Mouse (Mus musculus): ENCODE results near the gene Gas2l2.
A peak's percentile ranks its signal among the peaks of the same experiment; 100 is the strongest.

Gene Gas2l2

DNA sequence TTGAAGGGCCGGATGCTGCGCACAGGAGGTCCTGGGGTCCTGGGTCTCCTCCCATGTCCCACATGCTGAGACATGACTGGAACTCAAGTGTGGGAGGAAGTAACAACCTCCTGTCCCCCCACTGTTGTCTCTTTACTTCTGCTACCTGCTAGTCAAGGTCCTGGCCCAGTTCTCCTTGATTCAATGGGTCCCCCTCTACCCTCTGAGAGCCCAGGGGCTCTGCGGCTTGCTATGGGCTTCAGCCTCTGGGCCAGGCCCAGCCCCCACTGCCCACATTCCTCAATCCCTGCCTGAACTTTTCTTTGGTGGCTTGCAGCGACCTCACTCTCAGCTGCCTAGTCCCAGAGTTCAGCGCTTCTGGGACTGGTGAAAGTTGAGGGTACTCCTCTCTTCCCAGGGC, at the start of gene Gas2l2:
Gas2l2 (minus strand) TSS at position 101 of the 400 bp plus-strand sequence.
- no peak for DNase-seq (ENCODE audit: low spot score in 2 of 2)

DNA sequence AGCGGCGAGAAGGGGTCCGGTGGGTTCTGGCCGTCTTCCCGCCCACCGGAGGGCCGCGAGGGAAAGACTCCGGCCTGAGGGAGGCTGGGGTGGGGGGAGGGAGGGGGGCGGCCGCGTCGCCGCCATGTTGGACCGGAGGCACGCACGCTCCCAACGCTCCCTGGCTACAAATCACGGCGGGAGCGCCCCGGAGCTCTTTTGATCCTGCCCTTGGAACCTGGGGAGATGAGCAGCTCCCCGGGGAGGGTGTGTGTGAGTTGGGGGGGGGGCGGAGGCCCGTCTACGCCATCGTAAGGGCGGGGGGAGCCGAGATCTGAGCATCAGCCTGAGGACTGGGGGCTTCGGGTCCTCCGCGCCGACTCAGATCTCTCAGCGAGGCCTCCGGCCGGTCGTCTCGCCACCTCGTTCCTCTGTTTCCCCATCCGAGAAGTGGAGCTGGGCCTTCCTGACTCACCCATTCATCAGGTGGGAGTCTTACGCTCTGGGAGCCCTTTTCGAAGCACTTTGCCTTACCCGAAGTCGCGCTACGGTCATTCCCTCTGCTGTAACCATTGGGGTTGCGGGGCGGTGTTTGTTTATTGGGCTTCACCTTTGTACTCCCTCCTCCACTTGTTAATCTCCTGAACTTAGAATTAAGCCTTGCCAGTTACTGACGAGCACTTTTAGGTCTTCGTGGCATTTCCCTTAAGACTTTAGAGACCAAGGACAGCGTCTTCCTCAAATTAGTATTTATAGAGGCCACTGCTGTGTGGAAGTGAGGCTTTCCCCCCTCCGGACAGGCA, 44.2 kb upstream of the Gas2l2 start:
- DNase-seq (ENCODE audit: low spot score in 2 of 2): peak in 1 of 2 experiments; percentile 15

DNA sequence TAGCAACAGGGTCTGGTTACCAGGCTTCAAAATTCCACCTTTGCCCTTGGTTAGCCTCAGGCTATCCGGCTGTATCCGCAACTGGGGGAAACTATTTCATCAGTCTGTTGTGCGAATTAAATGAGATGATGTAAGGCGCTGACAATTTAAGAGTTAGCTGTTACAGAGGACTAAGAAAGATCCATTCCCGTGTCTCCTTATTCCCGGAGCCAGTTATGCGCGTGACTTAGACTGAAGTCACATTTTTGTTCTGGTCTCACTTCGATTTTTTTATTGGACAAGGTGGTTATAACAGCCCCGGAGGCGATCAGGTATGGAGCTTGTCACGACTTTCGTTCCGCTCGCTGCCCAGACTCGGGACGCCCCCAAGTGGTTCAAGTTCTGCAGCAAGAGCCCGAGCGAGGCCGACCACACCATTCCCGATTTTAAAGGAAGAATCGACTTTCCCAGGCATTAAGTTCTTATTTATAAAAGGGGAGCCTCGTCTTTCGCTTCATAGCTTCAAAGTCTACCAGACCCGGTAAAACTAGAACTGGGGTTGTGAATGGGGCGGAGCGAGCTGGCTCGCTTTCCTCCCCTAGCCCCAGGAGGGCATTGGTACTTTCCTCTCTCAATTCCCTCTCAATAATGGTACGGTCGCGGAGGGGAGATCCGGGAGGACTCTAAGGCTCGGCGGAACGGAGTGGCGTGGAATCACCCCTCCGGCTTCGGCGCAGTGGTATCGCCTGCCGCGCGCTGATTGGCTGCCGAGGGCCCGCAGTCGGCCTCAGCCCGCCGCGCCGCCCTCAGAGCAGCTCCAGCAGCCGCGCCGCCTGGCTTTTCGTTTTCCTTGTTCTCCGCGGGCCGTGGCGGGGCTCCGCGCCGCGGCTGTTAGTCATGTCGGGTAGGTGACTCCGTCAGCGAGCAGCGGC, 43.3 kb upstream of the Gas2l2 start, which contains the start of gene Taf15:
Taf15 (plus strand) TSS at position 763 of the 911 bp plus-strand sequence.
- DNase-seq (ENCODE audit: low spot score in 2 of 2): peak; percentile 96 to 98

DNA sequence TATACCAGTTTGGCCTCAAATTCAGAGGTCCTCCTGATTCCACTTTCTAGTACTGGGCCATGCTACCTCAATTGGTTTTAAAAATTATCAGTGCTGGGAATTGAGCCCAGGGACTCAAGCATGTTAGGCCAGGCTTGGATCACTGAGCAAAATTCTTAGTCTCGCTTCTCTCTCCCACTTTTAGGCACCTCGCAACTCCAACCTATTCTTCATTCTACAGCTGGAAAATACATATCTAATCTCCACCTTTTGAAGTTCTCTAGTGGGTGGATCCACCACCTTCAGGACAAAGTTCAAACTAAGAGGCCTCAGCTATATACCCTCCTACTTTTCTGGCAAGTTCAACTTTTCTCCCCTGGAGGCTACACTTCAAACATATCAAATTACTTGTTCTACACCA, 42.5 kb upstream of the Gas2l2 start:
- DNase-seq (ENCODE audit: low spot score in 2 of 2): no peak

DNA sequence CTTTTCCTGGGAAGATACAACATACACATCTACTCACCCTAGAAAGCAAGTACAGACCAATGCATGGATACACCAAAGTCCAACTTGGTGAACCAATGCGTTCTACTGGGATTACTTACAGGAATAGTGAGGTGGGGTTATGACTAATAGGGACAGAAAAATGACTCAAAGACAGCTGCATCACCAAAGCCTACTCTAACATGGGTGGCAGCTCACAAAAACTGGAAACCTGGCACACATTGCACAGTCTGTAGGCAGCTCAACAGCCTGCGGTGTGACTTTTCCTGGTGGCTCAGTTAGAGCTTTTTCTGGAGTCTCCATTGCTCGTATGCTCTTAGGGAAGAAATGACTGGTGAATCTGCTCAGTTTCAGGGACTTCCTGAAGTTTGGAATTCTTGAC, 39.5 kb upstream of the Gas2l2 start:
- DNase-seq (ENCODE audit: low spot score in 2 of 2): no peak

DNA sequence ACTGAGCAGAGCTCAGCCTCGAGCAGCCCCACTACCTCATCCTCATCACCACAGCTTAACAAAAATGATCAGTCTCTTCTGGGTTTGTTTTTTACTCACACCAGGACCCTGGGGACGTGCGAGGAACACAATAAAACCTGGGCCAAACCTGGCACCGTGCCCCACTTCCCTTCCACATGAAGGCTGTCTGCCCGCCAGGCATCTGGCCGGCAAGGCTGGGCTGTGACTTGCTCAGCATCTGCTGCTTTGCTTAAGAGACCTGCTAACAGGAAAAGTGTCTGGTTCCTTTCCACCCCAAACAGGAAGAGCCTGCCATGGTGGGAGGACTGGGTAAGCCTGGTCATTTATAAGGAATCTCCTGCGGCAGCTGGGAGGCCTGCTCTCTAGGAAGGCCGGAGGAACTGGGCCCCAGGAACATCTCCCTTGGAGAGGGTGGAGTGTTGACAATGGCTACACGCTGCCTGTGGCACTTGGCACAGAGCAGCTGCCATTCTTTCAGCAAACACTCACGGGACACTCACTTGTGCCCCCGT, 37.9 kb upstream of the Gas2l2 start:
- no peak for DNase-seq (ENCODE audit: low spot score in 2 of 2)

DNA sequence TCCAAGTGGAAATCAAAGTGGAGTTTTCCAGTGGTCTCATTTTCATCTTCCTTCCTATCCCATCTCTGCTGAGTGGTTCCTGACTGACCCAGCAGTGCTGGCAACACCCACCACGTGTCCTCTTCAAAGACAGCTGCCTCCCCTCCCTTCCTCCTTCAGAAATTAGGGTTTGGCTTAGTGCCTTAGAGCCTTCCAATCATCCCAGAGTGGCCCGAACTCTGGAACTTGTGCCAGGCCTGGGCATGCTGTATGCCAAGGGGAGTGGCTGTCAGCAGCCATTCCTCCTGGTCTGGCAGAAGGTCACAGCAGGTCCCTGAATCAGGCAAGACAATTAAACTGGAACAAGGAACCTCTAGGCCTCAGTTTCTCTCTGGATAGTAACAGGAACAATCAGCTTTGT, 36.7 kb upstream of the Gas2l2 start:
- DNase-seq (ENCODE audit: low spot score in 2 of 2): no peak

DNA sequence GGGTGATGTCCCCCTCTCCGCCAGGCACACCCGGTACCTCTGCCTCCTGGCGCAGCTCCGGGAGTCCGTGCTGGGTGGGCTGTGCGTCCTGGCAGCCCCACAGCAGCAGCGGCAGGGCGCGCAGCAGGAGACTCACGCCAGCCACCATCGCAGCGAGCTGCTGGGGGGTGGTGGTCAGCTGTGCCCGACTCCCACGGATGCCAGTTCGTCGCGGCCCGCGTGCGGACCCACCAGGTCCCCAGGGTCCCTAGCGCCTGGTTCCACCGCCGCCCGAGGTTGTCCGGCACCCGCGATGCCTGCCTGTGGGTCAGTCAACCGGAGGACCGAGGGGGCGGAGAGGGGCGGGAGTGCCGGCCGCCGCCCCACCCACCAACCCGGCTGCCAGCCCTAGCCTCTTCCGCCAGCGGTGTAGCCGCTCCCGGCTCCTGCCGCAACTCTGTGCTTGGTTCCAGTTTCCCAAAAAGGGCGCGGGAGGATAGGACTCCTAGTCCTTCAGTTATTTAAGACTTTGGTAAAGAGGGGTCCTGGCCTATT, 33.5 kb upstream of the Gas2l2 start, which contains the start of gene Mmp28:
Mmp28 (minus strand) TSS at position 361 of the 534 bp plus-strand sequence.
- DNase-seq (ENCODE audit: low spot score in 2 of 2): peak; percentile 21 to 29

DNA sequence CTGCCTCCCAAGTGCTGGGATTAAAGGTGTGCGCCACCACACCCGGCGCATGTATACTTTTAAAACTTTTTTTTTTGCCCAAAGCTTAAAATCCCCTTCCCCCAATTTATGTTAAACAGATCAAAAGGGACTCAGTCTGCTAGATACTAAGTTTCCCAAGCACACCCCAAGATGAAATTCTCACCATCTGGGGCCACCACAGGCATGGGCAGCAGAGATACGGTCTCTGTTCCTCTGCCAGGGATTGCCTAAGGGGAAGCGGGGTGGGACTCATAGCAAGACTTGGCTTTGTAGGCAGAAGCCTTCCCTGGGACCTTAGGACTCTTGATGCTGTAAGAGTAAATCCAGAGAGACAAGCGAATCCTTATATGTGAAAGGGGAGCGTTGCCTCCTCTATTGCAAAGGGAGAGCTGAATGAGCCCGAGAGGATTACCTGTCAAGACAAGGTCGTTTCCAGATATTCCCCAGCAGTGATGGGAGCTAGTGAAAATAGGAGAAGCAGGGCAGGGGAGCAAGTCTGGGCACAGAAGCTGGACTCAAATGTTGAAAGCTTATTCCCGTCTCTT, 32.3 kb upstream of the Gas2l2 start:
- DNase-seq (ENCODE audit: low spot score in 2 of 2): no peak

DNA sequence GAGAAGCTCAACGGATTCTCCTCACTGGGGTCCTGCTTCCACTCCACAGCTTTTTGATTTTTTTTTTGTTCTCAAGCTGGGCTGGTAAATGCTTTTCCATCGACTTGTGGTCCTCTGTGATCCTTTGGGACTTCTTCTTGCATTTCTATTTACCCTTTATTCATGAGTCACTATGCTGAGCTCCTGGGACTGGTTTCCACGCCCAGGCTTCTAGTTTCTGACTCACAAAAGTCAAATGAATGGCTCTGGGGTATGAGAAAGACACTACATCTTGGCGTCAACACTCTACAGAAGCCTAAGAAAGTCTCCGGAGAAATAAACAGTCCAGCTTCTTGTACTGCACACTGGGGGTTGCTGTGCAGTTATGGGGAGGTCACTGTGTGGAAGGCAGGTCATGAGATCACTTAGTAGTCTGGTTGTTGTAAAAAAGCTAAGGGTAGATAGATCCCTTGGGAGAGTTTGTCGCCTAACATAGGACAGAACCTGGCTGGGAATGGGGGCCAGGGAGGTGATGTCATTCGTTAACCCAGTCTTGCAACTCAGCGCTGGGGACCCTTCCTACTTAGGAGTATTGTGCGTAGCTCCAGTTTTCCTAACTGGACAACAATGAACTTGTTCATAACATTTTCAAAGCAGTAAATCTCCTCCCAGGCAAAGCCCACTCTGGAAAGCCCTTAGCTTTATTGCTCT, 28.8 kb upstream of the Gas2l2 start:
- no peak for DNase-seq (ENCODE audit: low spot score in 2 of 2)

DNA sequence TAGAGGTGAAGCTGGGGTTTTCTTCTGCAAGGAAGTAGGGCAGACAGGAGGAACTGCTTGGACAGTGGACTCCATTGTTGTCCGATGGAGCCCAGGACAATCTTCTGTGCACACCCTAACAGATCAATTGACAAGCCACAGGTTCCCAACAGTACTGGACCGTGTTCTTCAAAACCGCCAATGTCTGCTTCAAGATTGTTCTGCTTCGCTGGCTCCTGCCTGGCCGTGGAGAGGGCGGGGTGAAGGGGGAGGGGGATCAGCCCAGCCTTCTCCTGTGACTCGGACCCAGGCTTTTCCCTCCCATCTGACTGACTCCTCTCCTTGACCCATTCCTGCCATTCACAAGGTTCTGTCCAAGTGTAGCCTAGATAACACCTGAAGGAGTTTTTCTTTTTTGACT, 28.0 kb upstream of the Gas2l2 start:
- no peak for DNase-seq (ENCODE audit: low spot score in 2 of 2)

DNA sequence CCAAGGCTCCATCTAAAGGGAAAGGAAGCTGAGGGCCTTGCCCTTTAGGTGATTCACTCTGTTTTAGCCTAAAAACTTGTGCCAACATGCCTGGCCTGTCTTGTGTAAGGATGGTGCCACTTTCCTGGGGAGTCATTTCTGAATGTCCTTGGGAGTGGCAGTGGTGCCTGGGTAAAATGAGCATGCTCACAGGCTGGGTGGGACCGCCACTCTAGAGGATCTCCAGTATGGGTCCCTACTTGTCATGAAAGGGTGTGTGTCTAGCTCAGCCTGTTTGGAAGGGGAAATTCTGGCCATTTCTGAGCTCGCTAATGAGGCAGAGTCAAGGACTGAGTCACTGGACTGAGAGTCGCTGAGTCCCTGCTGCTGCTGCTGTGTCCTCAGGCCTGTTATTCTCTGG, 26.4 kb upstream of the Gas2l2 start:
- DNase-seq (ENCODE audit: low spot score in 2 of 2): no peak

DNA sequence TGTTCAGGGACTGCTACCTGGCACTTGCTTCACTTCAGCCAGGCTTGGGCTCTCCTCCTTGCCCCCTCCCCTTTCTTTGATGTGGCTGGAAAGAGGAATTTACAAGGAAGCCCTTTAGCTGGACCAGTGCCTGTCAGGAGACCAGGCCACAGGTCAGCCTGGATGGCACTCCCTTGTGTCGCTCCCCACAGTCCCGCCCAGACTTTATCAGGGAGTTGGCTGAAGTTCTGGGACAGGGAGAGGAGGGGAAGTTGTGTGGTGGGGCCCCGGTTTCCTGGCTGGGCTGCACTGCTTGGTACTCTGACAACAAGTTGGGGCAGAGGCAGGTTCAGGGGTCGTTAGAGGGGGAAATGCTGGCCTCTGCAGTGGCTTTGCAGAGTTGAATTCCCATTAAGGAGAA, 25.3 kb upstream of the Gas2l2 start:
- DNase-seq (ENCODE audit: low spot score in 2 of 2): no peak

DNA sequence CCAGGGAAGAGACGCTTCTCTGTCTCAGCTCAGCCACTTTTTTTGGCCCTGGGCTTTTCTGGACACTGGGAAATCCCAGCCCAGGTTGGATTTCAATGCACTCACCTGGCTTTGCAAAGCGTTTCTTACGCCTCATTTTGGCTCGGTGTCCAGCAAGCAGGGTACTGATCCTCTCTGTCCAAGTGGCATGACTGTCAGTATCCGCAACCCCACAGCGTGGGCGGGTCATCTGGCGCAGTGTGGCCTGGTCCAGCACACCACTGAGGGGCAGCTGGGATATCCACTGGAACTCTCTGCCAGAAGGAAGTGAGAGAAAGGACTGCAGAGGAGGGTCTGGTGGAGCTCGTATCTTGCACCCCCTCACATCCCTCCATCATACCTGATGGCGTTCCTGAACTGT, 22.0 kb upstream of the Gas2l2 start:
- DNase-seq (ENCODE audit: low spot score in 2 of 2): no peak

DNA sequence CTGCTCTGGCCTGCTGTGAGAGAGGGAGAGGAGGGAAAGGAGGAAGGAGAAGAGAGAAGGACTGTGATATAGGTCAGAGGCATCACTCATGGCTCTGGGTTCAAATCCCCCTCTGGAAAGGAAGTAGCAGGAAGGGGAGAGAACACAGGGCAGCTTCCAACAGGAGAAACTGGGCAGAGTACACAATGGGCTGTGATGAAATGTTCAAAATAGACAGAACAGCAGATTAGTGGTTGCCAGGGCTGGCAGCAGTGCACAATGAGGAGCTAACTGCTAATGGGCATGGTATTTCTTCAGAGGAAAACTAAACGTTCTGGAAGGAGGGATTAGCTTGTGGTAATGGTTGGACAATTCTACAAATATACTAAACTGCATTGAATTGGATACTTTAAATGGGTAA, 21.3 kb upstream of the Gas2l2 start:
- DNase-seq (ENCODE audit: low spot score in 2 of 2): no peak

DNA sequence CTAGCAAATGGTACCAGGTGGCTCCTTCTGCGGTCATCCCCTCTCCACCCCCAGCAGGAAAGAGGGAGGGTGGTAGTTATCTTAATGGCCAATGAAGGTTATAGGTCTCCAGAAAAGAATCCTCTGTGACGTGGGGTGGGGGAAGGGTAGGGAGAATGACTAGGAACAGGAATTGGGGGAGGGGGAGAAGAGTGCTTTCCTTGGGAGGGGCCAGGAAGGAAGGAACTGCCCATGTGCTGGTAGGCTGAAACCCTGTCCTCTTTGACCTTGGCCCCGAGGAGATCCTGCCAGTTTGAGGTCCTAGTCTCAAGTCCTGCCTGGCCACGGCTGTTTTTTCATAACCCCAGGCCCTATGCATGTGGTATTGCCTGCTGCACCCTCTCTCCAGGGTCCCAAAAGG, 20.0 kb upstream of the Gas2l2 start:
- no peak for DNase-seq (ENCODE audit: low spot score in 2 of 2)

DNA sequence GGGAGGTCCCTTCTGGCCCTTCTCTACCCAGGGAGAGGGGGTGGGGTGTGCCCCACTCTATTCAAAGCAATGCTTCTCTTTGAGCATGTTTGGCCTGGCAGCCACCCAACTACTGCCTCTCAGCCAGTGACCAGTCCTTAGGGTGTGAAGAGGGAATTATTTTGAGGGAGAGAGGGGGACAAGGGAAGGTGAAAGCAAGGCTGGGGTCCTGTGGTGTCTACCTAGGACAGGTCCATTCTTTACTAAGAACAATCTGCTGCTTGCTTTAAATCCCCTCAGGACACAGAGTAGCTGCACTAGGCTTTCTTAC, 19.6 kb upstream of the Gas2l2 start:
- no peak for DNase-seq (ENCODE audit: low spot score in 2 of 2)

DNA sequence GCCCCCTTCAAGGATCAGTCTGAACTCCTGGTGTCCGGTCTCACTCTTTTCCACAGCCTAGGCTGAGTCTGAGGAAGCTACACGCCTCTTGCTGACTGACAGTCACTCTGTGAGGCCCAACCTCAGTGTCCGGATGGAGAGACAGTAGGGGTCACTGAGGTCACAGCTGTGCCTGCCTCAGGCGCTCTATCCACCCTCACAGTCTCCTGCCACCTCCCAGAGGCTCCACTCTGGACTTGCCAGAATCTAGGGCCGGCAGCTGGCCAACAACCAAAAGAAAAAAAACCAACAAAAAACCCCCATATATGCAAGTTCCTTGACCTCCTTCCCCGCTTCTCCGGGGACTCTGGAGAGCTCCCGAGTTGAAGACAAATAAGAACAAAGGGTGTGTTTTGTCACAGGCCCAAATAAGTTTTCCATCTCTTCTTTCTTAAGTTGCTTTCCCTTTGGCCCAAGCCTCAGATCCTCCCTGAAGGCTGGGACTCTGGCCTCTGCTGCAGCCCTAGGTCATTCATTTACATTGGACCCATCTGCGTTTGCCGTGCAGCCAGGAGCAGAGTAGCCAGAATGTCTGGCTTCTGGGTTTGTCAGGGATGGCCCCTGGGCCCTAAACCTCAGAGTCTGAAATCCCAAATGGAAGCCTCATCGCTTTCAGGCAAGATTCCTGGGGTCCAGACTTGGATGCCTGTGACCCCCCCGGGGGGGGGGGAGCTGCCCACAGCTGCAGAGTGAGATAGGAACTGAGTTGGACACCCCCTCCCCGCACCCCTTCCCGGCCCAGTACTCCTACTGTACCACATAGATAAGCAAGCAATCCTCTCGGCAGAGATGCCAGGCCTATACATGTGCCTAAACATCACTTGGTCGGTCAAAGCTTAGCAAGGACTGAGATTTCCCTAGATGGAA, 19.0 kb upstream of the Gas2l2 start:
- no peak for DNase-seq (ENCODE audit: low spot score in 2 of 2)

DNA sequence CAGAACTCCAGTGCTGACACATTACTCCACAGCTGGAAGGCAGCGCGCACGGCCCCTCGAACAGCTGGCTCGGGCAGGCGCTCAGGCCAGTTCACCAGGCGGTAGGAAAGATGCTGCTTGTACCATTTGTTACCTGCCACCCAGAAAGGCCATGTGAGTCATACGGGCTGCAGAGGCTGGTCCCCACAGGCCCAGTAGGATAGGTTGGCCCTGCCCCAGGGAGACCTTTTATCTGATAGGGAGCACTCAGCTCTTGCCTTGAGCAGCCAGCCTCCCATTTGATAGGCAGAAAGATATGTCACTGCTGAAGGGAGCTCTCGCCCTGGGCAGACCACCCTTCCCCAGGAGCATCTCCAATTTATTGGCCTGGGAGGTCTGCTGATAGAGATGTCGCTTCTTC, 18.4 kb upstream of the Gas2l2 start:
- no peak for DNase-seq (ENCODE audit: low spot score in 2 of 2)

DNA sequence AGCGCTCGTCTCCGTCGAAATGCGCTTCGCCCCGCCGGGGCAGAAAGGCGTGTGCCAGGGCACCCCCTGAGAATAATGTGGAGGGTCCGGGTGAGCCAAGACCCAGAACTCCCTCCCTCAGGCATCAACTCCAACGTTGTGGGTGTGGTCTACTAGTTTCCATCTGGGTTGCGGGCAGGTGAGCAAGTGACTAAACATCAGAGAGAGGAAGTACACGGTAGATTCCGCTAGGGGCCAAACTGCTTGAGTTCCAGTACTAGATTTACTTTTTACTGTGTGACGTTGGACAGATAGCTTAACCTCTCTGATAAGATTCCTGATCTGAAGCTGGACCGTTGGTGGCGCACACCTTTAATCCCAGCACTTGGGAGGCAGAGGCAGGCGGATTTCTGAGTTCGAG, 15.7 kb upstream of the Gas2l2 start:
- DNase-seq (ENCODE audit: low spot score in 2 of 2): peak; percentile 26 to 27

Data from natural killer cell, adult 2 months (primary cell).